Mouse (Mus musculus) frontal cortex, adult (tissue): ENCODE results near the gene Fcgrt.
"Not testable (repeated sequence)": the region's sequence is repeated elsewhere in the genome, so short reads cannot be mapped to it uniquely, and the experiment has no call there.

Source experiments
- ATAC-seq: cut with Nextera tagmentation; 2 replicates; pipeline ENCODE4 v1.9.2; 2017; ENCODE audit warnings: mild to moderate bottlenecking, moderate library complexity, mixed read lengths; ENCODE audit not compliant: low TSS enrichment

Fcgrt gene

GRCm38 (mm10) chr7:45103652-45104180 is at the start of gene Fcgrt:
Gene Fcgrt (minus strand): TSS chr7:45103851.
- peak; percentile 38; the same call in 1 of the 2 replicates for ATAC-seq

- not testable (repeated sequence) for ATAC-seq
Observed at GRCm38 (mm10) chr7:45153052-45153451, 49.4 kb upstream of the Fcgrt start.

GRCm38 (mm10) chr7:45151303-45151702 is 47.7 kb upstream of the Fcgrt start:
- ATAC-seq = no peak

GRCm38 (mm10) chr7:45150321-45150720 is 46.7 kb upstream of the Fcgrt start:
- ATAC-seq = no peak

GRCm38 (mm10) chr7:45149545-45149944 is 45.9 kb upstream of the Fcgrt start:
- ATAC-seq = no peak

GRCm38 (mm10) chr7:45148534-45149098 is 45.0 kb upstream of the Fcgrt start:
- no peak for ATAC-seq

- ATAC-seq = no peak
Observed at GRCm38 (mm10) chr7:45147899-45148298, 44.2 kb upstream of the Fcgrt start.

GRCm38 (mm10) chr7:45147267-45147666 is 43.6 kb upstream of the Fcgrt start:
- no peak for ATAC-seq

- ATAC-seq = no peak
Observed at GRCm38 (mm10) chr7:45145460-45145859, 41.8 kb upstream of the Fcgrt start.

- ATAC-seq = no peak
Observed at GRCm38 (mm10) chr7:45144368-45145174, 40.9 kb upstream of the Fcgrt start.

- ATAC-seq = no peak
Observed at GRCm38 (mm10) chr7:45141914-45142313, 38.3 kb upstream of the Fcgrt start.

GRCm38 (mm10) chr7:45141319-45141718 is 37.7 kb upstream of the Fcgrt start:
- ATAC-seq = no peak

GRCm38 (mm10) chr7:45139904-45140723 is 36.5 kb upstream of the Fcgrt start:
- no peak for ATAC-seq

GRCm38 (mm10) chr7:45138403-45138802 is 34.8 kb upstream of the Fcgrt start:
- no peak for ATAC-seq

- no peak for ATAC-seq
Observed at GRCm38 (mm10) chr7:45137171-45138006, 33.7 kb upstream of the Fcgrt start.

- peak; percentile 79 for ATAC-seq
Observed at GRCm38 (mm10) chr7:45135993-45136567, 32.4 kb upstream of the Fcgrt start, which contains the start of the genes Gm45713 and Flt3l. Gene Gm45713 (minus strand): TSS chr7:45136231. Gene Flt3l (minus strand): TSS chr7:45136432.

GRCm38 (mm10) chr7:45135370-45135769 is 31.7 kb upstream of the Fcgrt start:
- no peak for ATAC-seq

- ATAC-seq = no peak
Observed at GRCm38 (mm10) chr7:45134544-45135026, 30.9 kb upstream of the Fcgrt start.

GRCm38 (mm10) chr7:45133446-45134159 is 30.0 kb upstream of the Fcgrt start:
- ATAC-seq = no peak

GRCm38 (mm10) chr7:45131850-45132249 is 28.2 kb upstream of the Fcgrt start:
- ATAC-seq = no peak
